Mouse (Mus musculus): ENCODE measurements around the gene Cluh.
A peak's percentile ranks its signal among the peaks of the same experiment; 100 is the strongest.

Cluh gene

DNA sequence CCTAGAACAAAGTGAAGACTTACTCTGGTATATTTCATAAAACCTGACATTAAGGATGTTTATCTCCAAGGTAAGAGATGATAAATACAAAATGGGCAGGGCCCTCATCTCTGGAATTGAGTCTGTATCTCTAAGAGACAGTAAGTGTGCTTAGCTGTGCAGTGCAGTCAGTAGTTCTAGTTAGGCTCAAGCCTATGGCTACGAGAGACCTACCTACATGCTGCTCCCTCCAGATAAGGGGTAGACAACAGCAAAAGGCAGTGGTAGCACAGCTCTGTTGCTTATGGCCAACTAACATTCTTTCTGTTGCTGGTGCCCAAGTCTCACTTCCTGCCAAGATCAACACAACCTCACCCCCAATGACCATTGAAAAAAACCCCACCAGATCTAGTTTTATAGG, 24.3 kb downstream of the Cluh start:
- no peak for DNase-seq (ENCODE audit: low spot score in 2 of 2)

DNA sequence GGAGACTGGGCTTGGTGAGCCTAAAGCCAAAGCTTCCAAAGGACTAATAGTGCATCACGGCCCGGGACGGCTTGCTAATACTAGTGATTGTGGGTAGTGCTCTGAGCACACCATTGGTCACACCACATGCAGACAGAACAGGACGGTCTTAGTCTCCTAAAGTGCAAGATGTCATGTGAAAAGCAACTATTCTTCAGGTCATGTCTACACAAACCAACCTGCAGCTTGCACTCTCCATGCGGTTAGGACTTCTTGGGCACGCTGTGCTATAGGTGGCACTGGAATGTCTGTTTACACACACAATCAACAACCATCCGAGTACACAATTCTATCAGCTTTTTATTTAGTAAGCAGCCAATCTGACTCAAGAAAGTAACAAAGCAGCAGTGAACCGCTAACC, 25.4 kb downstream of the Cluh start:
- DNase-seq (ENCODE audit: low spot score in 2 of 2) = no peak

DNA sequence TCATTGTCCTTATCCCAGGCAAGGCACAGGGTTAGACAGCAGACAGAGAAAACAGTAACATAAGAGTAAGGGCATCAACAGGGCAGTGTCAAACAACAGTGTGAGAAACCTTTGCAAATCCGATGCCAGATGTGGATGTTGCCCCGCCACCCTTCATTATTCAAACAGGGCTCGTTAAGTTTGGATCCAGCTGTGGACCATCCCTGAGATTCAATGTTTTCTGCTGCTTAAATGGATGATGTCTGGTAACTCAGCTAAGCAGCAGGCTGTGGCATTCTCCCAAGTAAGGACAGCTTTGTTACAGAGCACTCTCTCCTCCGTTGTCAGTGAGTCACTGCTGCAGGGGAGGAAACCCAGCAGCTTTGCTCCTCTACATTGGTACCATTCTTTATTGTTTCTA, 25.9 kb downstream of the Cluh start:
- no peak for DNase-seq (ENCODE audit: low spot score in 2 of 2)

DNA sequence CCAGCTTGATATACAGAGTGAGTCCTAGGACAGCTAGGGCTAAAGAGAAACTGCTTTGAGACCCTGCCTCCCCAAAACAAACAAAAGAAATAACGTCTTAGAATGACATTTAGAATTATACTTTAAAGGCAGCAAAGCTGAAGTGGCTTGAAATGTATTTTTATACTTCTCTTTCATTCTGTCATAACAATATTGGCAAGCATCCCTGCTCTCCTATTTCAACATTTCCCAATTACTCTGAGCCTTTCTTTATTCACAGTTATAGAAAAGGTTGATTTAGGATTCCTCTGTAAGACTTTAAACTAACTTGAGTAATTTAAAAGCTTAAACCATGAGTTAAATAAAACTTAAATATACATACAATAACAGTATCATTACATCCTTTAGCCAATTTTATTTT, 42.9 kb downstream of the Cluh start:
- DNase-seq (ENCODE audit: low spot score in 2 of 2) = no peak

DNA sequence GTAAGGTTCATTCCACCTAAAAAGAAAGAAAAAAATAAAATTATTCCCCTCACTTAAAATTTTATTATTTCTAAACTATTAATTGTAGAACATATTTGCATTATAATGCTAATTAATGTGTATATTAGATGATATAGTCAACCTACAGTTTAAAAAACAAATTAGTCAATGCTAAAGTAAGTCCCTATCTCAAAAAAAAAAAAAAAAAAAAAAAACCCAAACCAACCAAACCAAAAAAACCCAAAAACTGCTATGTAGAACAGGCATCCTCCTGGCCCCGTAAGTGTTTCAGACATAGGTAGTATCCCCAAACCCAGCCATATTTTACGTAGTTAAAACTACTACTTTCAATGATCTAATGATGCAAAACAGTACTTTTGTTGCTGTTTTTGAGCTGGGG, 50.2 kb downstream of the Cluh start:
- DNase-seq (ENCODE audit: low spot score in 2 of 2) = no peak

DNA sequence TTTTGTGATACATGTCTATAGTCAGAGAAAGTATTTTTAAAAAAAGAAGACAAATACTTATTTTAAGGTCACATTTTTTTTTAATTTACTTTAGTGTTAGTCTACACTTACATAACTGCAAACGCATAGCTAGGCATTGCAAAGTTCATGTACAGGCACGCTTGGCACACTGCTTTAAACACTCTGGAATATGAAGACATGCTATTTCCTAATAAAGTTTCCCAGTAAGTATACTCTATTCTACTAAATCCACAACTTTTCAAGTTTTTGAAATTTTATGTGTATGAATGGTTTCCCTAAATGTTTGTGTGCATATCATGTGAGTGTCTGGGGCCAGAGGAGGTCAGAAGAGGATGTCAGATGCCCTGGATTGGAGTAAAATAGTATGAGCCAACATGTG, 54.8 kb downstream of the Cluh start:
- no peak for DNase-seq (ENCODE audit: low spot score in 2 of 2)

DNA sequence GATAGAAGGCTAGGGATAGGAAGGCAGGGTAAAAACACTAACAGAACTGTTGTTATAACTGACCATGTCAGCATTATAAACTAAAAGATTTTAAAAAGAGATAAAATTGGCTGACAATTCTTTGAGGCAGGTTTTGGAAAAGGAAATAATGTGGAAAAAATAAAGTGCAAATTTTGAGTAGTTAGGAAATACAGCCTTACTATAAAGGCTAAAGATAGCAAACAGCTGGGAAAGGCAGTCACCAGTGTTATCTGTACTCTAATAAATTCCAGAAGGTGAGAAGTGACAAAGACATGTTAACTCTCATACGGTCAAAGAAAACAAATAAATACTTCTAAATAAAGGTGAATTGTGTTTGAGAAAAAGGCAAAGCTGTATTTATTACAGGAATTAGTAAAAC, 59.5 kb downstream of the Cluh start:
- DNase-seq (ENCODE audit: low spot score in 2 of 2) = no peak

DNA sequence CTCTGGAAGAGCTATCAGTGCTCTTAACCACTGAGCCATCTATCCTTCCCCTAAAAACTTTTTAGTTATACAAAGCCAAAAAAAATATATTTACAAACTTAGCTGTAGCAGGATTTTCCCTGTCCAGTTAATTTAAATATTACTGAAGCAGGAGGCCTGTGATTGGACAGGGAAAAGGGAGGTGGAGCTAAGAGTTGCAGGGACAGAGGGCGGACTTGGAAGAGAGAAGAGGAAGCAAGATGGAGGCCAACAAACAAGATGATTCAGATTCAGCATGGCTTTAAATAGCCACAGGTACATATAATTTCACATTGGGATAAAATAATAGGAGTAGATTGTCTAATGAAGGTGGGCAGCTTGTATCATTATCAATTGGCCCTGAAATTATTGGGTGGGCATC, 61.4 kb downstream of the Cluh start:
- DNase-seq (ENCODE audit: low spot score in 2 of 2) = no peak

DNA sequence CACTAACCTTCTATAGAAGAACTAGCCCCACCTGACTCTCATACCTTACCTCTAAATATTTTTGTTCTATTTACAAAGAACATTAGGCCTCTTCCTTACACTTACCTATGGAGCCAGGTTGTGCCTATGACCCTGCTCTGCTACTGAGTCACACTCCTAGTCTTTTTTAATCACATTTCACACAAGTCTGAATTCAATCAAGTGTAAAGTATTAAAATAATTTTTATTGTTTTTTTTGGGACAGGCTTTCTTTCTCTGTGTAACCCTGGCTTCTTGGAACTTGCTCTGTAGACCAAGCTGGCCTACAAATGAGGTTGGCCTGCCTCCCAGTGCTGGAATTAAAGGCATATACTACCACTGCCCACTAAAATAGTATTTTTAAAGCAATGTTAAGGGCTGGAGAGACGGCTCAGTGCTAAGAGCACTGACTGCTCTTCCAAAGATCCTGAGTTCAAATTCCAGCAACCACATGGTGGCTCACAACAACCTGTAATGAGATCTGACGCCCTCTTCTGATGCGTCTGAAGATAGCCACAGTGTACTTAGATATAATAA, 66.8 kb downstream of the Cluh start:
- peak in 1 of 2 experiments; percentile 18 for DNase-seq (ENCODE audit: low spot score in 2 of 2)

Measured in urinary bladder, postnatal 36 days (tissue).